Mouse (Mus musculus) liver, embryonic 15.5 days (tissue): ENCODE data around the gene Kdm1b. TPM values are rescaled to one million over a fixed set of nuclear protein-coding genes. Genes with fewer than 3 reads are reported as not detected.
A peak's percentile ranks its signal among the peaks of the same experiment; 100 is the strongest.

Experiments
- ATAC-seq: fragments of 200-750 bp; cut with Nextera tagmentation; 2 replicates; pipeline ENCODE4 v1.8.0; 2017; ENCODE audit warnings: moderate number of reproducible peaks, mild to moderate bottlenecking, moderate library complexity; ENCODE audit not compliant: insufficient read depth
- H3K27ac ChIP-seq: fragments of 300-500 bp; sonication (generic); replicated peaks from 2 replicates; pipeline ENCODE4 v1.5.1; 2015; ENCODE audit warnings: mild to moderate bottlenecking, inconsistent platforms
- H3K27me3 ChIP-seq: fragments of 300-500 bp; sonication (generic); 2 replicates; pipeline ENCODE4 v1.6.1; 2015; ENCODE audit warnings: mild to moderate bottlenecking, inconsistent platforms
- H3K36me3 ChIP-seq: fragments of 300-500 bp; sonication (generic); replicated peaks from 2 replicates; pipeline ENCODE4 v1.6.1; 2015; ENCODE audit warnings: moderate library complexity, mild to moderate bottlenecking, inconsistent platforms
- H3K4me1 ChIP-seq: fragments of 300-500 bp; sonication (generic); replicated peaks from 2 replicates; pipeline ENCODE4 v1.6.1; 2015; ENCODE audit warnings: inconsistent platforms
- H3K4me2 ChIP-seq: fragments of 300-500 bp; sonication (generic); 2 replicates; pipeline ENCODE4 v1.6.1; 2015; ENCODE audit warnings: moderate library complexity, mild to moderate bottlenecking, inconsistent platforms
- H3K4me3 ChIP-seq: fragments of 300-500 bp; sonication (generic); replicated peaks from 2 replicates; pipeline ENCODE4 v1.5.1; 2015; ENCODE audit warnings: mild to moderate bottlenecking, inconsistent platforms
- H3K9ac ChIP-seq: fragments of 300-500 bp; sonication (generic); 2 replicates; pipeline ENCODE4 v1.6.1; 2015; ENCODE audit warnings: moderate library complexity, mild to moderate bottlenecking, inconsistent platforms
- H3K9me3 ChIP-seq: fragments of 300-500 bp; sonication (generic); replicated peaks from 2 replicates; pipeline ENCODE4 v1.6.1; 2016; ENCODE audit warnings: inconsistent platforms
- WGBS: fragments of 180-500 bp; shearing (Covaris S2); methylation state at CpG from one replicate; pipeline ENCODE4 v1.1.7; 2015; ENCODE audit warnings: mixed read lengths; ENCODE audit not compliant: insufficient replicate concordance; 5-methylcytosine and 5-hydroxymethylcytosine counted together
- polyA plus RNA-seq: library from polyadenylated mRNA; unstranded; fragments of >200 nt; fragmentation: Nextera tagmentation; extraction: Ambion mirVana; gene quantifications from 2 replicates; pipeline ENCODE4 v1.2.1, GENCODE M21; 2015

The Kdm1b gene
- polyA plus RNA-seq, 1 experiment from 2014 or later, result 3.1 TPM

DNA sequence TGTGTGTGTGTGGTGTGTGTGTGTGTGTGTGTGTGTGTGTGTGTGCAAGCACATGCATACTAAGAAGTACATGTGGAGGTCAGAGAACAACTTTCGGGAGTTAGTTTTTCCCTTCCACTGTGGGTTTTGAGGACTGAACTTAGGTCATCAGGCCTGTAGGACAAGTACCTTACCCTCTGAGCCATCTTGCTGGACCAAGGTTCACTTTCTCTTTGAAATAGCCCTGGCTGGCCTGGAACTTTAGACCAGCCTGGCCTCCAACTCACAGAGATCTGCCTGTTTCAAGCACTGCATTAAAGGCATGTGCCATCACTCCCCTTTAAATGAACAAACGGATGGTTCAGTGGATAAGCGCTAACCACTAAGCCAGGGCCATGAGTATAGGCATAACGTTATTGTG is 9.7 kb upstream of the Kdm1b start:
- H3K4me1 ChIP-seq, result 0 out of 2 replicates have a peak, but pooled peaks cover 4% of the 10 kb centered on the region
- H3K9ac ChIP-seq, result no peak overlapping the region
- H3K4me2 ChIP-seq, result no peak overlapping the region
- 67% methylated on average over 4 of the region's 4 CpGs for WGBS
- H3K27ac ChIP-seq, result no peak overlapping the region
- H3K36me3 ChIP-seq, result no peaks in the 10 kb centered on the region
- H3K9me3 ChIP-seq, result no peaks in the 10 kb centered on the region
- no peaks in the 10 kb centered on the region for H3K27me3 ChIP-seq
- H3K4me3 ChIP-seq, result no peak overlapping the region
- no peak for ATAC-seq

DNA sequence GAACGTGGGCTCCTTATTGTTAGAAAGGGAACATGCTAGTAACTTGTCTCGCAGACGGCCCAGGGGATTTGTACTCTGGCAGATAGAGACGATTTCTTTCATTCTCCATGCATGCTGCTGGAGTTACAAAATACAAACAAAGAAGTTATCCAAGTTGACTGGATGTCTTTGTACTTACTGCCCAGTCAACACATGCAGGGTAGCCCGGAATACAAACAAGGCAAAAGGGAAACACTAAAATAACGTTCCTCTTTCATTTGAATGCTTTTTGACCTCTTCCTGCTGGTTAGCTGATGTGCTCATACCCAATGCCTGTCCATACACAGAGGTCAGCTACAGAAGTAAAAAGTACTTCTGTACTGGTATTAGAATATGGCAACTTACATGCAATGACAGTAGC is 5.4 kb upstream of the Kdm1b start:
- Histone ChIP-seq H3K27me3 (no peaks in the 10 kb centered on the region), H3K9me3 (no peaks in the 10 kb centered on the region), H3K4me1 (peaks cover 12% of the 10 kb centered on the region; the same call in 1 of the 2 replicates), H3K4me2 (no peak overlapping the region), H3K36me3 (no peaks in the 10 kb centered on the region), H3K4me3 (no peak overlapping the region), H3K9ac (no peak overlapping the region), H3K27ac (no peak overlapping the region)
- ATAC-seq, result no peak
- WGBS, result 60% methylated on average over 6 of the region's 6 CpGs

DNA sequence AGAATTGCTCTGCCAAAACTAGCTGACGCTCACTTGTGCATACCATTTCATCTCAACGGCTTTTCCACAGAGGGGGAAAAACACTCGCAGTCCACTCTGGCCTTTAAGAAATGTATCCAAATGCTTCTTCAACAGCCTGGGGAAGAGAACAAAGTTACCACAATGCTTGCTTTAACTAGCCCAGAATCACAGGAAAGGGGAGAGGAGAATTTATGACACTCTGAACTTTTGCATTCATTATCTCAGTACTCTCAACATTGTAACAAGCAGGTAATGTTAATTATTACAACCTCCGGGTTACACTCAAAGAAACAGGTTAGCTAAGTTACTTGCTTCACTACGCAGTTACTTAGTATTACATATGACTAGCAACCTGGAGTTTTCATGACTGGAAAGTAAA is 3.2 kb upstream of the Kdm1b start:
- H3K9ac ChIP-seq, result no peak overlapping the region
- H3K4me2 ChIP-seq, result no peak overlapping the region
- H3K27ac ChIP-seq, result no peak overlapping the region
- 80% methylated on average over 5 of the region's 5 CpGs for WGBS
- H3K4me3 ChIP-seq, result no peak overlapping the region
- peaks cover 30% of the 10 kb centered on the region for H3K4me1 ChIP-seq
- peaks cover 16% of the 10 kb centered on the region for H3K27me3 ChIP-seq
- H3K9me3 ChIP-seq, result no peaks in the 10 kb centered on the region
- ATAC-seq, result no peak
- no peaks in the 10 kb centered on the region for H3K36me3 ChIP-seq

DNA sequence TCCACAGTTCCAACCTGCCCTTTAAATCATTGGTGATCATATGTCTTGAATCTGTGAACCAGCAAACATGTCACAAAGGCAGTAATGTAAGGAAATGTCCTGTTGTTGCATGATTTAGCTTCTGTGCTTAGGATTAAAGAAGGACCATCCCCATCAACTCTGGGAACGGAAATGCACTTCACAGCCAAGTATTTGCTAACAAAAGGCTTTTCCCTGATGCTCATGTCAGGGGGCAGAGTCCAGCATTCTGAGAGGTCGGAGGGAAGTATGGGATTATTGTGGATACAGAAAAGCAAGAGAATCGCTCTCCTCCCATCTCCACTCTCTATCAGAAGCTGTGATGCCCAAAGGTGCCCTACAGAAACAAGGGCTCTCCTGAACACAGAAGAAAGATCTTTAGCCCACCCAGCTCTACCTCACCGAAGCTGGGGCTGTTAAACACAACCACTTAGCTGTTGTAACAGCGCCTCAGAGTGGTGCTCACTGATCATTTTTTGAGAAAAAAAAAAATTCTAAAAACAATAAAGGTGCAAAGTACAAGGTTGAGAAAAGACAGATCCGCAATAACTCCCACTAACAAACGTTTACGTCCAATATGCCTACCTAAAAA is 1.2 kb upstream of the Kdm1b start:
- ATAC-seq, result no peak
- peaks cover 25% of the 10 kb centered on the region for H3K27me3 ChIP-seq
- H3K4me3 ChIP-seq, result peak overlapping the region; percentile 74
- no peaks in the 10 kb centered on the region for H3K9me3 ChIP-seq
- peaks cover 30% of the 10 kb centered on the region for H3K4me1 ChIP-seq
- H3K4me2 ChIP-seq, result peak overlapping the region; percentile 93
- 48% methylated on average over 8 of the region's 8 CpGs for WGBS
- H3K27ac ChIP-seq, result 0 out of 2 replicates have a peak overlapping the region, but pooled peaks have one; percentile 11
- no peak overlapping the region for H3K9ac ChIP-seq
- H3K36me3 ChIP-seq, result no peaks in the 10 kb centered on the region

DNA sequence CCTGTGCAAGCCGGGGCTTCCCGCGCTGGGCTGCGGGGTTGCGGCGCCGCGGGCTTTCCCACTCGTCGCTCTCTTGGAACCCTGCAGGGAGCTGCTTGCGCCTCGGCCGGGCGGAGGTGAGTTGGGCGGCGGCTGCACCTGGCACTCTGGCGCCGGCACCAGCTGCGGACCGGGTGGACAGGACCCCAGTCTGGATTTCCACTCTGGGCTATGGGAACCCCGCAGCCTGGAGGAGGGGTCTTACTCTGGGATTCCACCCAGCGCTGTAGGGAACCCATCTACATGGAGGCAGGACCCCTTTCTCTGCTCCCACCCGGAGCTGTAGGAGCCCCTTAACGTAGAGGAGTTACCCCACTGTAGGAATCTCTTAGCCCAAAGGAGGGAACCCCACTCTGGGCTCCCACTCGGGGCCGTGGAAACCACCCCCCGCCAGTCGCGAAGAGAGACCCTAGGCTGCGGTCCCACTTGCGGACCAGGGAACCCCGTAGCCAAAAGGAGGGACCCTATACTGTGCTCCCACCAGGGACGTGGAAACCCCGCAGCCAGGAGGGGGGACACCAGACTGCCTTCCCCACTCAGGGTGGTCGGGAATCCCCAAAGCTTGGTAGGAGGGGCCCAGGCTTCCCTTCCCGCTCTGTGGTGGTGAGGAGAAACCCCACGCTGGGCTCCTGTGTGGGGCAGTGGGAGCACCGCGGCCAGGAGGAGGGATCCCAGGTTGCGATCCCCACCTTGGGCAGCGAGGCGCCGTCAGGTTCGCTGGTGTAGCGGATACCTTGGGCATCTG is 726 bp downstream of the Kdm1b start:
- Histone ChIP-seq H3K27me3 (peaks cover 25% of the 10 kb centered on the region), H3K4me1 (peaks cover 30% of the 10 kb centered on the region), H3K4me2 (peak overlapping the region; percentile 93), H3K4me3 (peak overlapping the region; percentile 74), H3K9ac (peak overlapping the region; percentile 65), H3K36me3 (no peaks in the 10 kb centered on the region; the same call in 1 of the 2 replicates), H3K27ac (0 out of 2 replicates have a peak overlapping the region, but pooled peaks have one; percentile 20), H3K9me3 (no peaks in the 10 kb centered on the region)
- ATAC-seq, result peak; percentile 12; the same call in 1 of the 2 replicates
- WGBS, result 1% methylated on average over 45 of the region's 45 CpGs

DNA sequence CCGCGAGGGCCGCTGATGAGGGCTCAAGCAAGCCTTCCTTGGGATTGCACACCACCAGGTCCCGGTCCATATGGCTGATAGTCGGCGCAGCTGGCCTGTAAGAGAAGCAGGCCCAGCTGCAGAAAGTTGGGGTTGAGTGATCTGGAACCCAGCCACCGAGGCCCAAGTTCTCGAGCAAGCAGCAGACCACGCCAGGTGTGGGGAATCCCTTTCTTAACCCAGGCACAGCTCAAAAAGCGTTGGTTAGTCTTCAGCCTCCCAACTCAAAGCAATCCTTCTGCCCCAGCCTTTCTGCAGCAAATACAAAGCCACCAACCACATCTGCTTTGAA is 1.3 kb downstream of the Kdm1b start, which contains the start of gene Tpmt:
TSS of gene Tpmt (minus strand) at position 121 of the 331 bp plus-strand sequence.
- no peaks in the 10 kb centered on the region; the same call in 1 of the 2 replicates for H3K36me3 ChIP-seq
- H3K4me2 ChIP-seq, result peak within 1 kb of the TSS; percentile 93
- H3K27ac ChIP-seq, result 0 out of 2 replicates have a peak within 1 kb of the TSS, but pooled peaks have one; percentile 20
- H3K27me3 ChIP-seq, result peaks cover 25% of the 10 kb centered on the region
- no peak for ATAC-seq
- H3K9me3 ChIP-seq, result no peaks in the 10 kb centered on the region
- H3K4me3 ChIP-seq, result peak within 1 kb of the TSS; percentile 74
- peak within 1 kb of the TSS; percentile 65 for H3K9ac ChIP-seq
- 20% methylated on average over 10 of the region's 10 CpGs for WGBS
- H3K4me1 ChIP-seq, result peaks cover 30% of the 10 kb centered on the region

DNA sequence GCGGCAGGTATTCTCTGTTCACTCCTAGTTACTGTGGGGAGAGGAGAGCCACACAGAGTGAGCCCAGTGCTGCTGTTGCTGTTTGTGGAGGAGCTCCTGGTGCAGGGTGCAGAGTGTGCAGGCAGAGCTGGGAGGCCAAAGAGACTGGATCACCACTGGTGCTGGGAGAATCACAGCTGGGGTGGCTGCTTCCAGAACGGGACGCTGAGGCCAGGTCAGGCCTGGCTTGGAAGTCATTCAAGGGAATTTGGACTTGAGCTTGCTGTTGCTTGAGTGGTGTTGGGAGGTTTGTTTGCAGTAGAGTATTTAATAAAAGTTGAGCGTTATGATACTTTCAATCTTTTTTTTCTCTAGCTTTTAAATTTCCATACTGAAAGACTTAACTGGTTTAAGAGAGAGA is 4.7 kb downstream of the Kdm1b start:
- WGBS, result 80% methylated on average over 4 of the region's 4 CpGs
- Histone ChIP-seq H3K4me3 (no peak overlapping the region), H3K9me3 (no peaks in the 10 kb centered on the region), H3K9ac (no peak overlapping the region), H3K4me2 (no peak overlapping the region), H3K27me3 (peaks cover 25% of the 10 kb centered on the region), H3K27ac (no peak overlapping the region), H3K36me3 (peaks cover 4% of the 10 kb centered on the region; the same call in 1 of the 2 replicates), H3K4me1 (peaks cover 18% of the 10 kb centered on the region)
- no peak for ATAC-seq

DNA sequence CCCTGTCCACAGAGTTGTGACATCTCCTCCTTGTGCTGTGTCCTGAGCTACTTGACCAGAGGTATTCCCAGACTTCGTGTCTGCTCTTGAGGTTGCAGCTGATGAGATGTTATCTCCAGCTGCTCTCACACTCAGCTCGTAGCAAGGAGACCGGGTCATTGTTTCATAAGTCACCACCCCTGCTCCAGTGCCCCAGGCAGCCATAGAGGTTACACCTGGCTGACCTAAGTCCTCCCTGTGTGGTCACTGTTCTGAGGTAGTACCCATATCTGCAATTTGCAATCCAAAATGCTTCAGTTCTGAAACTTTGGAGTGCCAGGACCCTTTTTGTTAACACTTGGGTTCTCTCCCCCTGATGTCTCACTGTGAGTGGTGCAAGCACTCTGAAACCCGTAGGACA is 6.7 kb downstream of the Kdm1b start:
- 54% methylated on average over 4 of the region's 4 CpGs for WGBS
- no peak overlapping the region for H3K27ac ChIP-seq
- H3K4me1 ChIP-seq, result no peaks in the 10 kb centered on the region
- ATAC-seq, result no peak
- H3K4me3 ChIP-seq, result no peak overlapping the region
- peaks cover 4% of the 10 kb centered on the region; the same call in 1 of the 2 replicates for H3K36me3 ChIP-seq
- peaks cover 9% of the 10 kb centered on the region; the same call in 1 of the 2 replicates for H3K27me3 ChIP-seq
- no peak overlapping the region for H3K9ac ChIP-seq
- no peak overlapping the region for H3K4me2 ChIP-seq
- H3K9me3 ChIP-seq, result no peaks in the 10 kb centered on the region

DNA sequence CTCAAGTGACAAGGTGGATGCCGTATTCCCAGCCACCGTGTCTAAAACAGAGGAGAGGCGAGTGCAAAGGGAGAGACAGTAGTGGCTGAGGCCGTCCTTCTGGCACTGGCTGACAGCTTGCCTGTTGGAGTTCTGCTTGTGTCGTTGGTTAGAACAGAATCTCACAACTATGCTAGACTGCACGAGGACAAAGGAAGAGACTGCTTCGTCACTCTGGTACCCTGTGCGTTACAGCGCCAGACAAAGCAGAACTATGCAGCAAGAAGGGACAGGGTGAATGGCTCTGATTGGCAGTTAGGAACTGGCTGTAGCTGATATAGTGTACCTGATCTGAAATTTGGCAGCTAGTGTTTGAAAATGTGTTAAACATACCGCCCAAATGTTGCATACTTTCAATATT is 10.7 kb downstream of the Kdm1b start:
- 69% methylated on average over 10 of the region's 10 CpGs for WGBS
- H3K36me3 ChIP-seq, result 0 out of 2 replicates have a peak, but pooled peaks cover 12% of the 10 kb centered on the region
- H3K4me2 ChIP-seq, result no peak overlapping the region
- no peak overlapping the region for H3K4me3 ChIP-seq
- H3K27me3 ChIP-seq, result no peaks in the 10 kb centered on the region
- H3K9me3 ChIP-seq, result no peaks in the 10 kb centered on the region
- no peak overlapping the region for H3K27ac ChIP-seq
- ATAC-seq, result no peak
- no peaks in the 10 kb centered on the region for H3K4me1 ChIP-seq
- no peak overlapping the region for H3K9ac ChIP-seq

DNA sequence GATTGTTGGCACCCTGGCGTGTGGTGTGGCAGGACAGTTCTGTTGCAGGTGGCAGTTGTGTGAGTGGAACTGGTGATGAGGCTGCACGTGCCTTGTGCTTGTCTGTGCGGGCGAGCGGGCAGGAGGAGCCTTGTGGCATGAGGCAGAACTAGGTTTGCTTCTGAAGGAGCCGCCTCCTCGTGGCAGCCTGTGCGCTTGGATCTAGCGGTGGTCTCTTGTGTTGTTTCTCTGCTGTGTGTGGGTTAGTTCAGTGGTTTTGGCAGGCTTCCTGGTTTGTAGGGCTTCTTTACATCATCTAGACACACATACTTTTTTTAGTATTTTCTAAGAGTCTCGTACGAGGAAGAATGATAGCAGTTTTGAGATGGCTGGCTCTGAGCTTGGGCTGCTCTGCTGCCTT is 12.8 kb downstream of the Kdm1b start:
- H3K9me3 ChIP-seq, result no peaks in the 10 kb centered on the region
- ATAC-seq, result no peak
- H3K4me2 ChIP-seq, result no peak overlapping the region
- 72% methylated on average over 11 of the region's 11 CpGs for WGBS
- H3K4me3 ChIP-seq, result no peak overlapping the region
- no peak overlapping the region for H3K9ac ChIP-seq
- no peaks in the 10 kb centered on the region for H3K27me3 ChIP-seq
- no peaks in the 10 kb centered on the region for H3K4me1 ChIP-seq
- H3K36me3 ChIP-seq, result peaks cover 20% of the 10 kb centered on the region; the same call in 1 of the 2 replicates
- no peak overlapping the region for H3K27ac ChIP-seq

DNA sequence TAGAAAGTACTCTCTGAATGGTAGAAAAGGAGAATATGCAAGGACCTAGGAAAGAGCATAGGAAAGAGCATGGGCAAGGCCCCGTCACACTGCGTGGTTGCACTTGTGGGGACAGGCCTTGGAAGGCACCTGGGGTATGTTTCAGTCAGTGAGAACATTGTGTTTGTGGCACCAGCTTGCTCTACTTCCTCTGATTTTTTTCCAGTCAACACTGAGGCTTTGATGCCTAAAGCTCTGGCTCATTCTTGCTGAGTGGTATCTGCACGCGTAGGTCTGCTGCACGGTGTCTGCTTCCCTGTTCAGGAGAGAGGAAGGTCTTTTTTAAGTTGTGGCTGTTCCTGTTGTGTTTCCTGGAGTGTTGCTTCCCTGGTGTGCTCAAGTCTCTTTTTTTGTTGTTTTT is 13.5 kb downstream of the Kdm1b start:
- WGBS, result 82% methylated on average over 5 of the region's 5 CpGs
- Histone ChIP-seq H3K36me3 (peaks cover 21% of the 10 kb centered on the region; the same call in 1 of the 2 replicates), H3K9ac (no peak overlapping the region), H3K4me3 (no peak overlapping the region), H3K4me2 (no peak overlapping the region), H3K4me1 (no peaks in the 10 kb centered on the region), H3K9me3 (no peaks in the 10 kb centered on the region), H3K27me3 (no peaks in the 10 kb centered on the region), H3K27ac (no peak overlapping the region)
- ATAC-seq, result no peak
